Comparison of ENCODE assay signal across 9 mouse cellular contexts in genomic region chr2:80762013-80762612, GRCm38 (mm10).
DNase-seq lines count a peak whose midpoint lies in the region; ATAC-seq and TF ChIP-seq lines count a peak whose summit lies in the region.
"Had no signal": no experiment of that assay in that cellular context is flagged by ENCODE, and none has a peak within 500 bp of the region (broad histone marks: within the 10 kb centered on the region; RNA-seq: fewer than 3 reads in every experiment).

No protein-coding gene starts in this region.

- ATAC-seq in neural tube, embryonic 12.5 days (ENCODE audit: low FRiP score, low read depth) = peak; percentile 50; the same call in 1 of the 2 replicates
- no peak; the same call in 1 of the 2 replicates for ATAC-seq in neural tube, embryonic 15.5 days (ENCODE audit: low FRiP score)

- H3K36me3 ChIP-seq in neural tube, embryonic 12.5 days = no peaks in the 10 kb centered on the region
- no peaks in the 10 kb centered on the region for H3K36me3 ChIP-seq in neural tube, embryonic 15.5 days

- H3K27ac ChIP-seq in gastrocnemius, adult 2 months = no peak overlapping the region
- H3K27ac ChIP-seq in neural tube, embryonic 12.5 days = no peak overlapping the region
- H3K27ac ChIP-seq in neural tube, embryonic 15.5 days (replicated peaks) = no peak overlapping the region

- H3K9ac ChIP-seq in neural tube, embryonic 12.5 days = no peak overlapping the region
- H3K9ac ChIP-seq in neural tube, embryonic 15.5 days (replicated peaks) = no peak overlapping the region

- 42% methylated on average over 3 of the region's 3 CpGs for WGBS in neural tube, embryonic 12.5 days
- WGBS in neural tube, embryonic 15.5 days = 39% methylated on average over 3 of the region's 3 CpGs

- H3K4me3 ChIP-seq in gastrocnemius, adult 2 months = no peak overlapping the region
- no peak overlapping the region for H3K4me3 ChIP-seq in neural tube, embryonic 12.5 days
- no peak overlapping the region for H3K4me3 ChIP-seq in neural tube, embryonic 15.5 days (replicated peaks)
- H3K4me3 ChIP-seq: myocyte had no signal

- no peak for DNase-seq in gastrocnemius, adult 2 months
- no peak for DNase-seq in gastrocnemius, adult 8-10 months (ENCODE audit: low spot score in 2 of 2)
- DNase-seq in embryo, embryonic 11.5 days (ENCODE audit: low read depth, low spot score) = peak; percentile 49
- DNase-seq in layer of hippocampus, adult 11-12 months (ENCODE audit: low spot score) = peak; percentile 76
- peak; percentile 37 for DNase-seq in retina, postnatal 7 days (ENCODE audit: low read depth, low spot score)
- DNase-seq in spleen, postnatal 14 days (ENCODE audit: low spot score in 2 of 2) = no peak

- no peak overlapping the region for H3K4me2 ChIP-seq in neural tube, embryonic 12.5 days (replicated peaks)
- no peak overlapping the region for H3K4me2 ChIP-seq in neural tube, embryonic 15.5 days

- no peaks in the 10 kb centered on the region for H3K9me3 ChIP-seq in neural tube, embryonic 12.5 days
- H3K9me3 ChIP-seq in neural tube, embryonic 15.5 days (replicated peaks) = no peaks in the 10 kb centered on the region

- TF ChIP-seq CTCF in gastrocnemius, adult 2 months (IDR thresholded peaks at IDR 0.05) = peak; percentile 60

- H3K4me1 ChIP-seq in neural tube, embryonic 12.5 days = no peaks in the 10 kb centered on the region
- peaks cover 7% of the 10 kb centered on the region; the same call in 1 of the 2 replicates for H3K4me1 ChIP-seq in neural tube, embryonic 15.5 days

- intact Hi-C loops in gastrocnemius, adult 2 months (cut with DNase I) = no loop called here

- no peaks in the 10 kb centered on the region for H3K27me3 ChIP-seq in neural tube, embryonic 12.5 days (replicated peaks)
- H3K27me3 ChIP-seq in neural tube, embryonic 15.5 days (replicated peaks) = no peaks in the 10 kb centered on the region

Comparison
In these comparisons a context has a peak if more than half of its experiments do, and no peak if none do; other contexts are left out.
1. DNase-seq: peak in embryo, embryonic 11.5 days (single experiment), layer of hippocampus, adult 11-12 months (single experiment) and retina, postnatal 7 days (single experiment); none in gastrocnemius, adult 2 months (single experiment), gastrocnemius, adult 8-10 months (0 of 2) and spleen, postnatal 14 days (0 of 2).